Comparison of ENCODE assay signal across 8 mouse cellular contexts in the genomic region with DNA sequence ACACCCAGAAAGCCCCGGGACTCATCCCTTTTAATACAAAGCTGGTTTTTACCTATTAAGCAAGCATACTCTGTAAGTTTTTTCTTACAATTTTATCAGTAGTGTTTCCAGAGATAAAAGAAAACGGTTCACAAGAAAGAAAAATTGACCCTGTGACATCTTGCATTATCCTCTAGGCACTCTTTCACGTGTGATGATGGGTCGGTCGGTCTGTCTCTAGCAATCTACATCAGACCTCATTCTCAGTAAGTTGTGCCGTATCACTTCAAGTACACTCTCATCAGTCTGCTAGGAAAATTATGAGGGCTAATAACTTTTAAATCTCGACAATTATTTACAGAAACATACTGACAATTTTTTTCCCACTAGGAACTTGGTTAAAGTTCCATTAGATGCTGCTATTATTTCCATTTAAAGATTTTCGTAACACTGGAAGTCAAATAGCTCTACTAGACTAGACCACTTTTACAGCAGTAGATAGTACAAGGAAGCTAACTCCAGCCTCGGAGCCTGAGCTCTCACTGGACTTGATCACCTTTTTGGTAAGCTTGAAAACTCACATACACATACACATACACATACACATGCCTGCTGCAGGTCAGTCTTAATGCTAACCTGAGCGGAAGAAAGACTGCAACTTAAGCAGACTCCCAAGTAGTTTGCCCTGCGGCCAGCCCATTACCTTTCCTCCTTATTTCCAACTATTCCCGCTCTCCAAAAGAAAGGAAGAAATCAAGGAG. TPM values are rescaled to one million over a fixed set of nuclear protein-coding genes. Genes with fewer than 3 reads are reported as not detected.
DNase-seq lines count a peak whose midpoint lies in the region; ATAC-seq lines count a peak whose summit lies in the region.

No protein-coding gene starts in this region.

- peak overlapping the region; percentile 59 for H3K4me2 ChIP-seq in kidney, embryonic 15.5 days
- peak overlapping the region; percentile 68 for H3K4me2 ChIP-seq in midbrain, embryonic 16.5 days (ENCODE audit: low read length)

- peak; percentile 33 for DNase-seq in CD4-positive, CD25-positive, alpha-beta regulatory T cell, adult 2 months (ENCODE audit: low read depth, low spot score)
- peak; percentile 54 for DNase-seq in A20 (ENCODE audit: low read depth, low spot score)
- DNase-seq in spleen, postnatal 14 days (ENCODE audit: low spot score in 2 of 2) = no peak
- DNase-seq in thymus, postnatal 10 days (ENCODE audit: low spot score in 2 of 2) = no peak

- H3K27ac ChIP-seq in kidney, embryonic 15.5 days = peak overlapping the region; percentile 89
- H3K27ac ChIP-seq in midbrain, embryonic 16.5 days (ENCODE audit: low read length) = no peak overlapping the region

- peak overlapping the region; percentile 98 for H3K9ac ChIP-seq in kidney, embryonic 15.5 days
- H3K9ac ChIP-seq in midbrain, embryonic 16.5 days (ENCODE audit: low read depth, low read length) = peak overlapping the region; percentile 87

- no peaks in the 10 kb centered on the region for H3K27me3 ChIP-seq in erythroblast, embryonic 14.5 days (ENCODE audit: control insufficient read depth)
- H3K27me3 ChIP-seq in kidney, embryonic 15.5 days = no peaks in the 10 kb centered on the region
- H3K27me3 ChIP-seq in midbrain, embryonic 16.5 days (ENCODE audit: control insufficient read depth, insufficient read depth, low read depth, low read length) = no peaks in the 10 kb centered on the region

- peaks cover 29% of the 10 kb centered on the region for H3K4me1 ChIP-seq in erythroblast, embryonic 14.5 days (ENCODE audit: control insufficient read depth)
- H3K4me1 ChIP-seq in kidney, embryonic 15.5 days = peaks cover 14% of the 10 kb centered on the region
- H3K4me1 ChIP-seq in midbrain, embryonic 16.5 days (ENCODE audit: control insufficient read depth, insufficient read depth, low read length) = peaks cover 19% of the 10 kb centered on the region

- ATAC-seq in CD4-positive, CD25-positive, alpha-beta regulatory T cell, adult 4 months = no peak
- ATAC-seq in kidney, embryonic 15.5 days (replicated peaks; ENCODE audit: low FRiP score) = 0 out of 2 replicates have a peak, but pooled peaks have one; percentile 17
- ATAC-seq in midbrain, embryonic 16.5 days = no peak

- WGBS in kidney, embryonic 15.5 days = 10% methylated on average over 12 of the region's 12 CpGs
- WGBS in midbrain, embryonic 16.5 days = 17% methylated on average over 12 of the region's 12 CpGs

- H3K9me3 ChIP-seq in erythroblast, embryonic 14.5 days (ENCODE audit: control insufficient read depth, low read length) = no peaks in the 10 kb centered on the region
- H3K9me3 ChIP-seq in kidney, embryonic 15.5 days (replicated peaks) = no peaks in the 10 kb centered on the region
- H3K9me3 ChIP-seq in midbrain, embryonic 16.5 days (replicated peaks; ENCODE audit: control insufficient read depth, low read length, poor library complexity, severe bottlenecking) = no peaks in the 10 kb centered on the region

- peak overlapping the region; percentile 72 for H3K4me3 ChIP-seq in erythroblast, embryonic 14.5 days (replicated peaks)
- peak overlapping the region; percentile 95 for H3K4me3 ChIP-seq in kidney, embryonic 15.5 days (replicated peaks)
- H3K4me3 ChIP-seq in midbrain, embryonic 16.5 days (ENCODE audit: low read depth, low read length) = peak overlapping the region; percentile 88

- peaks cover 23% of the 10 kb centered on the region for H3K36me3 ChIP-seq in erythroblast, embryonic 14.5 days (ENCODE audit: control insufficient read depth)
- peaks cover 13% of the 10 kb centered on the region for H3K36me3 ChIP-seq in kidney, embryonic 15.5 days
- H3K36me3 ChIP-seq in midbrain, embryonic 16.5 days (ENCODE audit: control insufficient read depth, insufficient read depth, low read length) = peaks cover 9% of the 10 kb centered on the region

RNA-seq across cellular contexts. Expression of gene Tex10, which starts 1.0 kb away (rescaled TPM):
- polyA plus RNA-seq in CD4-positive, CD25-positive, alpha-beta regulatory T cell, adult 4 months (2017; shearing (Covaris generic)) = 10 to 100 TPM; 70.8 to 77.0 TPM
- 0.14 and 0.19 TPM in 2 replicates for polyA plus RNA-seq in erythroblast, embryonic 14.5 days (2012)
- polyA plus RNA-seq in kidney, embryonic 15.5 days (2015; fragmentation: Nextera tagmentation; extraction: Ambion mirVana) = 56.9 and 57.1 TPM in 2 replicates
- polyA plus RNA-seq in midbrain, embryonic 16.5 days (2015; fragmentation: Nextera tagmentation; extraction: Ambion mirVana) = 37.6 and 41.2 TPM in 2 replicates

Comparison
In these comparisons a context has a peak if more than half of its experiments do, and no peak if none do; other contexts are left out.
1. DNase-seq: peak in CD4-positive, CD25-positive, alpha-beta regulatory T cell, adult 2 months (single experiment) and A20 (single experiment); none in spleen, postnatal 14 days (0 of 2) and thymus, postnatal 10 days (0 of 2).
2. RNA of gene Tex10, which starts 1.0 kb away (polyA plus RNA-seq): 70.8 to 77.0 TPM in CD4-positive, CD25-positive, alpha-beta regulatory T cell, adult 4 months, 56.9 to 57.1 TPM in kidney, embryonic 15.5 days and 37.6 to 41.2 TPM in midbrain, embryonic 16.5 days; 0.14 to 0.19 TPM in erythroblast, embryonic 14.5 days; every median in the first group is over 10 times any median in the second.
3. Peak in every context shown above with its lines, with median percentiles within 50 percentile points of each other: H3K4me3 ChIP-seq.